8 mouse cellular contexts compared by ENCODE assay signal in the genomic region with DNA sequence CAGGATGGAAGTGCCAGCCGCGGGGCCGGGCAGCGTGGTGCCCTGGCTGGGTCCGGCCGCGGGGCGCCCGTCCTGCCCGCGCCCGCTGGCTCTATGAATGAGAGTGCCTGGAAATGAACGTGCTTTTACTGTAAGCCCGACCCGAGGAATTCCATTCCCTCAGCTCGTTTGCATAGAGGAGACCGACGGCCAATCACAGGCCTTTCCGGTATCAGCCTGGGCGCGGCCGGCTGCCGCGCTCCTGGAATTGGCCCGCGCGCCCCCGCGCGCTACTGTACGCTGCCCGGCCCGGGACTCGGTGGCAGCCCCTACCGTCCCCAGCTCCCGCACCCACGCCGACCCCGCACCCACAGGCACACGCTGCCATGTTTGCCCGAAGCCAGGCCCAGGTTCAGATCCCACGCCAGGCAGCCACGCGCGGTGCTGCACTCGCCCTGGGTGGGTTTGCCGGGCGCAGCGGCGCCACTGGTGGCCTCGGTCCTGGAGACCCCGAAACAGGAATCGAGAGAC.
DNase-seq lines count a peak whose midpoint lies in the region; ATAC-seq and TF ChIP-seq lines count a peak whose summit lies in the region.

No protein-coding gene starts in this region.

- H3K9ac ChIP-seq in embryonic facial prominence, embryonic 11.5 days (replicated peaks; ENCODE audit: low read length), result peak overlapping the region; percentile 59
- peak overlapping the region; percentile 74 for H3K9ac ChIP-seq in lung, embryonic 16.5 days (ENCODE audit: low read length)

- no peak overlapping the region for H3K27ac ChIP-seq in embryonic facial prominence, embryonic 11.5 days (replicated peaks; ENCODE audit: low read depth, low read length)
- H3K27ac ChIP-seq in kidney, adult 2 months (ENCODE audit: insufficient read depth, low read depth, low read length), result no peak overlapping the region
- peak overlapping the region; percentile 95 for H3K27ac ChIP-seq in lung, embryonic 16.5 days (ENCODE audit: low read length)

- H3K4me1 ChIP-seq in embryonic facial prominence, embryonic 11.5 days (ENCODE audit: control insufficient read depth, insufficient read depth, low read length), result no peaks in the 10 kb centered on the region; the same call in 1 of the 2 replicates
- H3K4me1 ChIP-seq in kidney, adult 2 months (ENCODE audit: control insufficient read depth, insufficient read depth, low read length), result 0 out of 2 replicates have a peak, but pooled peaks cover 3% of the 10 kb centered on the region
- H3K4me1 ChIP-seq in lung, embryonic 16.5 days (replicated peaks; ENCODE audit: control insufficient read depth, insufficient read depth, low read length), result peaks cover 27% of the 10 kb centered on the region

- WGBS in embryonic facial prominence, embryonic 11.5 days, result under 1% methylated on average over 53 of the region's 53 CpGs
- WGBS in kidney, adult 2 months, result 1% methylated on average over 53 of the region's 53 CpGs
- under 1% methylated on average over 53 of the region's 53 CpGs for WGBS in lung, embryonic 16.5 days

- no peak for TF ChIP-seq CTCF in kidney, adult 2 months (conservative IDR thresholded peaks at IDR 0.05; ENCODE audit: insufficient read depth, insufficient read length, low read depth, low read length)

- no peak for TF ChIP-seq POLR2A in kidney, adult 2 months (IDR thresholded peaks at IDR 0.05; ENCODE audit: low read depth, low read length)

- peak; percentile 87 for ATAC-seq in embryonic facial prominence, embryonic 11.5 days (replicated peaks; ENCODE audit: insufficient number of reproducible peaks, low FRiP score, low TSS enrichment, low read depth)
- ATAC-seq in lung, embryonic 16.5 days (ENCODE audit: low read depth), result peak; percentile 92
- ATAC-seq in neutrophil, adult 5-6 weeks (ENCODE audit: extremely low read depth, insufficient number of reproducible peaks, low FRiP score, poor library complexity, severe bottlenecking), result 0 out of 2 replicates have a peak, but pooled peaks have one; percentile 11

- H3K9me3 ChIP-seq in embryonic facial prominence, embryonic 11.5 days (replicated peaks; ENCODE audit: control insufficient read depth, low read length), result no peaks in the 10 kb centered on the region
- H3K9me3 ChIP-seq in lung, embryonic 16.5 days (ENCODE audit: control insufficient read depth, low read length), result no peaks in the 10 kb centered on the region

- peaks cover 33% of the 10 kb centered on the region for H3K27me3 ChIP-seq in embryonic facial prominence, embryonic 11.5 days (ENCODE audit: control insufficient read depth, insufficient read depth, low read length)
- peaks cover 4% of the 10 kb centered on the region; the same call in 1 of the 2 replicates for H3K27me3 ChIP-seq in kidney, adult 2 months (replicated peaks; ENCODE audit: control insufficient read depth, insufficient read depth, low read length)
- peaks cover 24% of the 10 kb centered on the region; the same call in 1 of the 2 replicates for H3K27me3 ChIP-seq in lung, embryonic 16.5 days (ENCODE audit: control insufficient read depth, insufficient read depth, low read depth, low read length)

- peak overlapping the region; percentile 58 for H3K4me3 ChIP-seq in embryonic facial prominence, embryonic 11.5 days (ENCODE audit: low read depth, low read length)
- H3K4me3 ChIP-seq in kidney, adult 2 months (ENCODE audit: insufficient read depth, low read depth, low read length), result peak overlapping the region; percentile 40
- H3K4me3 ChIP-seq in lung, embryonic 16.5 days (ENCODE audit: low read length), result peak overlapping the region; percentile 65

- peak overlapping the region; percentile 93 for H3K4me2 ChIP-seq in embryonic facial prominence, embryonic 11.5 days (ENCODE audit: low read depth, low read length)
- H3K4me2 ChIP-seq in lung, embryonic 16.5 days (ENCODE audit: low read depth, low read length), result peak overlapping the region; percentile 95

- DNase-seq in B cell, adult 2 months, result peak; percentile 56 to 62
- DNase-seq in ZHBTc4 (ENCODE audit: low read depth, low spot score), result peak; percentile 94
- DNase-seq in embryonic facial prominence, embryonic 11.5 days (ENCODE audit: low spot score), result peak; percentile 90
- peak; percentile 85 for DNase-seq in heart, adult 8-10 months (ENCODE audit: low spot score)
- DNase-seq in kidney, adult 2 months, result peak; percentile 90
- peak; percentile 77 for DNase-seq in thymus, postnatal 25 days

- H3K36me3 ChIP-seq in embryonic facial prominence, embryonic 11.5 days (replicated peaks; ENCODE audit: control insufficient read depth, insufficient read depth, low read depth, low read length), result no peaks in the 10 kb centered on the region
- H3K36me3 ChIP-seq in kidney, adult 2 months (ENCODE audit: control insufficient read depth, insufficient read depth, low read length), result no peaks in the 10 kb centered on the region
- H3K36me3 ChIP-seq in lung, embryonic 16.5 days (ENCODE audit: control insufficient read depth, insufficient read depth, low read length), result no peaks in the 10 kb centered on the region

Comparison
In these comparisons a context has a peak if more than half of its experiments do, and no peak if none do; other contexts are left out.
1. ATAC-seq: peak in every context shown above with its lines; median percentile 92 in lung, embryonic 16.5 days; 87 in embryonic facial prominence, embryonic 11.5 days; 11 in neutrophil, adult 5-6 weeks.